Mouse (Mus musculus) CH12.LX (cell line): Measurements from ENCODE around the gene Agl. TPM values are rescaled to one million over a fixed set of nuclear protein-coding genes. Genes with fewer than 3 reads are reported as not detected.
A peak's percentile ranks its signal among the peaks of the same experiment; 100 is the strongest.
"Not testable (repeated sequence)": the region's sequence is repeated elsewhere in the genome, so short reads cannot be mapped to it uniquely, and the experiment has no call there.

Experiments
- DNase-seq: peaks from one replicate; pipeline ENCODE4 v3.0.0-alpha.2; 2013; ENCODE audit errors: extremely low read depth
- H3K27ac ChIP-seq: 2 replicates; pipeline ENCODE4 v1.5.1; 2012; ENCODE audit warnings: low read depth, mild to moderate bottlenecking, control low read depth, moderate library complexity; ENCODE audit not compliant: insufficient read depth
- H3K27me3 ChIP-seq: replicated peaks from 2 replicates; pipeline ENCODE3; 2012; ENCODE audit warnings: inconsistent platforms
- H3K36me3 ChIP-seq, 2 experiments: replicated peaks in 1 of 2; 2 replicates each; pipeline versions ENCODE3 to v1.6.1; 2012; ENCODE audit warnings: inconsistent platforms in 1 of 2, low read length in 1 of 2, mild to moderate bottlenecking in 1 of 2, mixed read lengths in 1 of 2, moderate library complexity in 1 of 2; ENCODE audit not compliant: control insufficient read depth in 1 of 2, insufficient read depth in 1 of 2
- H3K4me1 ChIP-seq, 2 experiments: 2 replicates each; pipeline ENCODE4 v1.6.1; 2012; ENCODE audit warnings: inconsistent platforms in 1 of 2, moderate library complexity in 1 of 2; ENCODE audit not compliant: insufficient read depth in 2 of 2, control insufficient read depth in 1 of 2
- H3K4me2 ChIP-seq: 2 replicates; pipeline ENCODE4 v1.6.1; 2012; ENCODE audit warnings: low read depth, mild to moderate bottlenecking, control low read depth; ENCODE audit not compliant: poor library complexity, insufficient read depth, severe bottlenecking
- H3K4me3 ChIP-seq, 3 experiments: fragments of 150-350 bp in 1 of 3; sonication (generic) in 1 of 3; replicated peaks in 1 of 3; 2 replicates each; pipeline versions ENCODE3 to v1.5.1; 2011 to 2012; ENCODE audit warnings: low read depth in 2 of 3, low read length in 2 of 3, mild to moderate bottlenecking in 2 of 3, moderate library complexity in 2 of 3, control low read depth in 1 of 3, improper control_type of control experiment in 1 of 3, inconsistent platforms in 1 of 3, mixed read lengths in 1 of 3; ENCODE audit not compliant: poor library complexity in 1 of 3
- H3K79me2 ChIP-seq: replicated peaks from 2 replicates; pipeline ENCODE4 v1.6.1; 2012; ENCODE audit warnings: mild to moderate bottlenecking, moderate library complexity; ENCODE audit not compliant: control insufficient read depth, poor library complexity, insufficient read depth, severe bottlenecking; ENCODE audit errors: extremely low read depth
- H3K9ac ChIP-seq: 2 replicates; pipeline ENCODE4 v1.6.1; 2012; ENCODE audit warnings: low read depth, mild to moderate bottlenecking, control low read depth, moderate library complexity; ENCODE audit not compliant: insufficient read depth
- H3K9me3 ChIP-seq: replicated peaks from 2 replicates; pipeline ENCODE3; 2012; ENCODE audit warnings: low read length, inconsistent platforms, mixed read lengths
- CHD2 ChIP-seq: IDR thresholded peaks from 2 replicates; pipeline ENCODE4 v1.6.1; 2011; ENCODE audit warnings: low read length, improper control_type of control experiment
- CTCF ChIP-seq, 2 experiments: IDR thresholded peaks in 1 of 2; conservative IDR thresholded peaks in 1 of 2; 2 replicates each; pipeline ENCODE4 v1.5.1; 2011 to 2012; ENCODE audit warnings: low read depth in 2 of 2, low read length in 2 of 2, improper control_type of control experiment in 1 of 2, inconsistent platforms in 1 of 2, mild to moderate bottlenecking in 1 of 2, moderate library complexity in 1 of 2
- E2F4 ChIP-seq: IDR thresholded peaks from 2 replicates; pipeline ENCODE4 v1.6.1; 2011; ENCODE audit warnings: low read depth, low read length, improper control_type of control experiment; ENCODE audit not compliant: insufficient replicate concordance
- EP300 ChIP-seq: IDR thresholded peaks from 2 replicates; pipeline ENCODE4 v1.6.1; 2011; ENCODE audit warnings: low read length, improper control_type of control experiment
- ETS1 ChIP-seq: conservative IDR thresholded peaks from 2 replicates; pipeline ENCODE4 v1.6.1; 2012; ENCODE audit warnings: low read depth, mild to moderate bottlenecking, inconsistent platforms, low read length, improper control_type of control experiment, moderate library complexity
- GABPA ChIP-seq: IDR thresholded peaks from 2 replicates; pipeline ENCODE4 v1.6.1; 2012; ENCODE audit warnings: low read depth, low read length, improper control_type of control experiment, inconsistent platforms; ENCODE audit not compliant: insufficient replicate concordance
- HCFC1 ChIP-seq: IDR thresholded peaks from 2 replicates; pipeline ENCODE4 v1.6.1; 2012; ENCODE audit warnings: low read depth, mild to moderate bottlenecking, inconsistent platforms, low read length, improper control_type of control experiment
- IRF4 ChIP-seq: IDR thresholded peaks from 2 replicates; pipeline ENCODE4 v1.6.1; 2014; ENCODE audit warnings: low read depth, mild to moderate bottlenecking, inconsistent platforms, low read length, improper control_type of control experiment
- MAX ChIP-seq: IDR thresholded peaks from 2 replicates; pipeline ENCODE4 v1.6.1; 2011; ENCODE audit warnings: low read length, improper control_type of control experiment
- MAZ ChIP-seq: IDR thresholded peaks from 2 replicates; pipeline ENCODE4 v1.6.1; 2012; ENCODE audit warnings: low read depth, mild to moderate bottlenecking, inconsistent platforms, low read length, improper control_type of control experiment, moderate library complexity
- PAX5 ChIP-seq: IDR thresholded peaks from 2 replicates; pipeline ENCODE4 v1.6.1; 2012; ENCODE audit warnings: low read length, inconsistent platforms, mixed read lengths
- RAD21 ChIP-seq: IDR thresholded peaks from 2 replicates; pipeline ENCODE4 v1.6.1; 2011; ENCODE audit warnings: low read depth, mild to moderate bottlenecking, low read length, improper control_type of control experiment, moderate library complexity
- SIN3A ChIP-seq: IDR thresholded peaks from 2 replicates; pipeline ENCODE4 v1.6.1; 2012; ENCODE audit warnings: low read length, improper control_type of control experiment, inconsistent platforms
- SMC3 ChIP-seq: IDR thresholded peaks from 2 replicates; pipeline ENCODE4 v1.6.1; 2011; ENCODE audit warnings: low read depth, low read length, improper control_type of control experiment
- UBTF ChIP-seq: IDR thresholded peaks from 2 replicates; pipeline ENCODE4 v1.6.1; 2012; ENCODE audit warnings: low read depth, mild to moderate bottlenecking, inconsistent platforms, low read length, improper control_type of control experiment, moderate library complexity
- USF1 ChIP-seq: IDR thresholded peaks from 2 replicates; pipeline ENCODE4 v1.6.1; 2014; ENCODE audit warnings: low read depth, mild to moderate bottlenecking, inconsistent platforms, low read length, improper control_type of control experiment
- USF2 ChIP-seq: conservative IDR thresholded peaks from 2 replicates; pipeline ENCODE4 v1.6.1; 2011; ENCODE audit warnings: low read depth, low read length, improper control_type of control experiment
- ZKSCAN1 ChIP-seq: IDR thresholded peaks from 2 replicates; pipeline ENCODE4 v1.6.1; 2012; ENCODE audit warnings: low read depth, inconsistent platforms, low read length, improper control_type of control experiment, borderline replicate concordance
- dilution Hi-C: fragments of 300-500 bp; cut with MboI; formaldehyde crosslinking; loops from 2 replicates; pipeline ENCODE4 v1.14.3; 2020; ENCODE audit warnings: low sequenced_read_pairs; ENCODE audit not compliant: extremely low pct_unique_long_range_greater_than_20kb, extremely low pct_ligation_motif_present
- in situ Hi-C: fragments of 300-500 bp; cut with MboI; formaldehyde crosslinking; loops from 3 replicates; pipeline ENCODE4 v1.14.3; 2019; ENCODE audit warnings: low sequenced_read_pairs, low pct_ligation_motif_present, low pct_unique_long_range_greater_than_20kb, mixed read lengths
- polyA plus RNA-seq: library from polyadenylated mRNA; unstranded; fragments of >175 nt; gene quantifications from 2 replicates; pipeline ENCODE4 v1.2.1, GENCODE M21; 2012; ENCODE audit warnings: low read depth; ENCODE audit not compliant: insufficient read length
- total RNA-seq, 2 experiments: library from RNA; depleted of rRNA; stranded (reverse); fragments of 300-350 nt in 1 of 2; fragments of >200 nt in 1 of 2; gene quantifications; 2 replicates each; pipeline ENCODE4 v1.2.3; 2012 to 2014

The Agl gene
- total and polyA plus RNA-seq, 3 experiments: 4.7 to 5.7 (median 5.2) TPM

DNA sequence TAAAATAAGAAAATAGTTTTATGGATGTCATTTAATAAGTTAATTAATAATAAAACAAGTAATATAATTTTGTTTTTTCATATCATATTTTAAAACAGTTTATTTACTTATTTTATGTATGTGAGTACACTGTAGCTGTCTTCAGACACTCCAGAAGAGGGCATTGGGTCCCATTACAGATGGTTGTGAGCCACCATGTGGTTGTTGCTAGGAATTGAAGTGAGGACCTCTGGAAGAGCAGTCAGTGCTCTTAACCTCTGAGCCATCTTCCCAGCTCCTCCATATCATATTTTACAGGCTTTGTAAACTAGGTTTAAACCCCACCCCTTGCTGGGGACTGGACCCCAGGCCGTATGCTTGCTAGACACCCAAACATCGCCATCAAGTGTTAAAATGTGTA is 36.4 kb downstream of the Agl start:
- H3K4me2 ChIP-seq: no peak overlapping the region
- no peaks in the 10 kb centered on the region for H3K9me3 ChIP-seq
- DNase-seq: peak; percentile 3
- dilution Hi-C loops: no loop called here
- peaks cover 12 to 36% of the 10 kb centered on the region in 2 experiments for H3K36me3 ChIP-seq
- no peaks in the 10 kb centered on the region for H3K79me2 ChIP-seq
- no peak overlapping the region for H3K27ac ChIP-seq
- in situ Hi-C loops: no loop called here
- no peaks in the 10 kb centered on the region for H3K4me1 ChIP-seq
- TF ChIP-seq ZKSCAN1 (no peak), CTCF (conservative IDR thresholded peaks at IDR 0.05 in 1 of 2, IDR thresholded peaks at IDR 0.05 in 1 of 2; ENCODE audit: low read depth in 2 of 2, low read length in 2 of 2) (peak; percentile 7 to 66; a peak in 2 of 4 replicates), CHD2 (no peak), PAX5 (no peak), SMC3 (peak; percentile 28; the same call in 1 of the 2 replicates)
- TF ChIP-seq, all 38 proteins: peak for 2
- H3K27me3 ChIP-seq: no peaks in the 10 kb centered on the region
- no peak overlapping the region for H3K9ac ChIP-seq
- no peak overlapping the region for H3K4me3 ChIP-seq

DNA sequence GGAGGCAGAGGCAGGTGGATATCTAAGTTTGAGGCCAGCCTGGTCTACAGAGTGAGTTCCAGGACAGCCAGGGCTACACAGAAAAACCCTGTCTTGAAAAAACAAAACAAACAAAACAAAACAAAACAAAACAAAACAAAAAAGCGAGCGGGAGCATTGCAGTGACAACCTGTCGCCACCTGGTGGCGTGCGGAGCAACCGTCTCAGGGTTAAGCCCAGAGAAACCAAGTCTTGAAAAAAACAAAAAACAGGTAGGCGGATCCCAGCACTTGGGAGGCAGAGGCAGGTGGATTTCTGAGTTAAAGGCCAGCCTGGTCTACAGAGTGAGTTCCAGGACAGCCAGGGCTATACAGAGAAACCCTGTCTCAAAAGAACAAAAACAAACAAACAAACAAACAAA is 41.0 kb downstream of the Agl start:
- H3K4me1 ChIP-seq, H3K4me2 ChIP-seq, H3K4me3 ChIP-seq, in situ Hi-C loops, H3K79me2 ChIP-seq, H3K27ac ChIP-seq, H3K9ac ChIP-seq, H3K27me3 ChIP-seq, dilution Hi-C loops, H3K9me3 ChIP-seq: not testable (repeated sequence)
- peak; percentile 6 for DNase-seq
- H3K36me3 ChIP-seq: peaks cover 18 to 25% of the 10 kb centered on the region in 2 experiments
- TF ChIP-seq SMC3 (0 out of 2 replicates have a peak, but pooled peaks have one; percentile 18), CTCF (conservative IDR thresholded peaks at IDR 0.05 in 1 of 2, IDR thresholded peaks at IDR 0.05 in 1 of 2; ENCODE audit: low read depth in 2 of 2, low read length in 2 of 2) (peak in 1 of 2 experiments; percentile 41; a peak in 2 of 4 replicates)

DNA sequence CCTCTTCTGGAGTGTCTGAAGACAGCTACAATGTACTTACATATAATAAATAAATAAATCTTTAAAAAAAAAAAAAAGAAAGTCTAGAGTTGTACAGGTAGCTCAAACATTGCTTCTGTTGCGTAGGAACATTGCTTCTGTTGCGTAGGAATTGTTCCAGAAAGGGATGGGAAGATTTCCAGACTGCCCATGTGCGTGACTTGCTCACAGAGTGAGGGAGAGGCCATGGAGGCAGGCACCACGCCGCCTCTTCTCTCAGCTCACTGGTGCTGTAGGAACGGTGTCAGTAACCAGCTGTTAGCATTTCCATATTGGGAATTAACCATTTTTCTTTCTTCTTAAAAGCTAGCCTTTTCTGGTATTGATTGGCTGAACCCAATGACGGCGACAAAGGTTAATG is 55.1 kb downstream of the Agl start:
- dilution Hi-C loops: no loop called here
- Histone ChIP-seq H3K36me3 (peaks cover 7 to 32% of the 10 kb centered on the region in 2 experiments), H3K4me3 (no peak overlapping the region), H3K79me2 (no peaks in the 10 kb centered on the region), H3K9ac (no peak overlapping the region), H3K4me2 (no peak overlapping the region), H3K27ac (no peak overlapping the region), H3K27me3 (no peaks in the 10 kb centered on the region), H3K9me3 (no peaks in the 10 kb centered on the region), H3K4me1 (no peaks in the 10 kb centered on the region)
- no peak for TF ChIP-seq MAX
- no peak for TF ChIP-seq E2F4
- no peak for TF ChIP-seq PAX5
- no peak for TF ChIP-seq USF2
- TF ChIP-seq MAZ: no peak
- no peak for TF ChIP-seq RAD21
- no peak for TF ChIP-seq SIN3A
- TF ChIP-seq HCFC1: no peak
- TF ChIP-seq GABPA: no peak
- TF ChIP-seq USF1: no peak
- TF ChIP-seq EP300: no peak
- no peak for TF ChIP-seq UBTF
- no peak for TF ChIP-seq ETS1
- TF ChIP-seq IRF4: no peak
- in situ Hi-C loops: no loop called here
- no peak for DNase-seq
